Mouse (Mus musculus) bone marrow, adult 2 months (tissue): ENCODE measurements around the gene Fmnl3.

Source experiments
- CTCF ChIP-seq: fragments of 200-500 bp; IDR thresholded peaks from 2 replicates; pipeline ENCODE4 v1.5.1; 2011; ENCODE audit warnings: low read length, control low read depth; ENCODE audit not compliant: control insufficient read depth, insufficient read depth
- POLR2A ChIP-seq: fragments of 200-500 bp; IDR thresholded peaks from 2 replicates; pipeline ENCODE4 v1.6.1; 2011; ENCODE audit warnings: low read depth, mild to moderate bottlenecking, control low read depth, low read length, borderline replicate concordance; ENCODE audit not compliant: control insufficient read depth

DNA sequence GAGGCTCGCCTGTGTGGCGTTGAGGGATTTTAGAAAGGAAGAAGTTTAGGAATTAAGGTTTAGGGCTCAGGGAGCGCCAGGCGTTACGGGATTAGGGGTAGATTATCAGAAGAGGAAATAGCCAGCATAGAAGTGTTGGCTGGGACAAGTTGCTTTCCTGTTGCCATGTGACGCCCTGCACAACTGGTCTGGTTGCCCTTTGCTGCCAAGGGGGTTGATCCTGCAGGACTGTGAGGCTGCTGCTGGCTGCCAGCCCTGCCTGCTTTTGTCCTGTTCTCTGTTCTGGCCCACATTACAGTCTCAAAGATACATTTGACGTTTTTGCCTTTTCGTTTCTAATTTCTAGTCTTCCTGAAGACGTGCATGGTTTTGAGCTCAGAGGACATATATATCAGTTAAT lies 34.9 kb upstream of the Fmnl3 start:
- no peak for TF ChIP-seq CTCF
- TF ChIP-seq POLR2A: no peak
